Mouse (Mus musculus) right cerebral cortex, adult 18-20 months (tissue): ENCODE results near the gene Olfr701.

ENCODE experiments used
- DNase-seq: peaks from one replicate; pipeline ENCODE4 v3.0.0; 2022; ENCODE audit warnings: mixed read lengths

The Olfr701 gene

DNA sequence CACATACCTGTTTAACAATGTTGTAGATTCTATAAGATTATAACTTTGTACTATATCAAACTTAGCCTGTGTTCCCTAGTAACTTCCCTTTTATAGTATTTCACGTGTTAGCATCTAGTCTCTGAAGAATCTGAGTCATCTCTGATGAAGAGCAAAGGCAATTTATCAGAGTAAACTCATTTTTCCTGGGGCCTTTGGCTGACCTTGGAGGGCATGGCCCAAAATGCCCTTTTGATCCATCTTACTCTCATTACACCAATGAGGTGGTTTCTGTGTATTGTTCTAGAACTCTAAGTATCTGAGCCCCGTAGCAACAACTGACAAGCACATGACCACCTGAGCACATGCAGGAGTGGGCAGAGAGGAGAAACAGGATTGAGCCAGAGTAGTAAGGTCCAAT, at the start of gene Olfr701:
TSS of gene Olfr701 (plus strand) at position 301 of the 400 bp plus-strand sequence.
- DNase-seq: no peak

DNA sequence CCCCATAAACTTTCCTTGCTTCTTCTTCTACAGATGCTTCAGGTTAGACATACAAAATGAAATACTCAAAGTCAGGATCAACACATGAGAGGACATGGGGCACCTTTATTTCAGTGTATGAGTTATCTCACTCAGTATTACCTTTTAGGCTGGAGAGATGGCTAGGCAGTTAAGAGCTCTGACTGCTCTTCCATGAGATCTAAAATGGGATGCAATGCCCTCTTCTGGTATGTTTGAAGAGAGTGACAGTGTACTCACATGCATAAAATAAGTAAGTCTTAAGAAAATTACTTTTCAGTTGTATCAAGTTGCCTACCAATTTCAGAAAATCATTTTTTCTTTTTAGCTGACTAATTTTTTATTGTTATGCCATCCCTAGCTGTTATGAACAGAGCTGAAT, 25.6 kb upstream of the Olfr701 start:
- DNase-seq: no peak

DNA sequence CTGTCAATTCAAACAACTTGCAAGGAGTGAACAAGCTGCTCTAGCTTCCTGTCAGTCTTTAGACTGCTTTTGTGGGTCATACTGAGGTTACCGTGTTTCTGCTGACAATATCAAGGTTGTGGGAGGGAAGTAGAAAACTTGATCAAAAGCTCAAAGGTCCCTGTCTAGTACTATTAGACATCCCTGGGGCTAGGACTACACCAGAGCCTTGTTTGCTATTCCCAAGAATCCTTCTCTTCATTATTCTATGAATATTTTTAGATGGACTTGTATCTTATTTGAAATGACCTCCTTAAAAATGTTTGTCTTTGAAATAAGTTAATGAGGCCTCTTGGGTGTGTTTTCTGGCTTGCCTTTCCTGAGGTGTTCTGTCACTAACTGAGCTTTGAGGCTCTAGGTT, 20.8 kb upstream of the Olfr701 start, which contains the start of gene Olfr699:
TSS of gene Olfr699 (minus strand) at position 101 of the 400 bp plus-strand sequence.
- no peak for DNase-seq

DNA sequence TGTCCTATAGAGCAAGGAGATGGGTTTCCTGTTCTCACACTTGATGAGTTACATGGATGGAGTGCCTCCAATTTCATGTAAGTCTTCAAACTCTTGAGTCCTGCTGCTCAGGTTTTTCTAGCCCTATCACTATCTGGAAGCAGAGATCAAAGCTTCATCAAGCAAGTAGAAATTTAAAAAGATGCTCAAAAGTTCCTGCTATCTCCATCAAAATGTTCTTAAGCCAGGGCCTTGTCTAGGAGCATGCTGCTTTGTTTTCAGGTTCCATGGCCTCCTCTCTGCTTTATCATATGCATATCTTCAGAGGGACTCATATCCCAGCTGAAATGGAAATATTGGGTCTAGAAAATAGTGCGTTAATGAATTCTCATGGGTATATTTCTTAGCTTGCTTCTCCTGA, 5.2 kb upstream of the Olfr701 start, which contains the start of gene Olfr700:
TSS of gene Olfr700 (minus strand) at position 101 of the 400 bp plus-strand sequence.
- no peak for DNase-seq

DNA sequence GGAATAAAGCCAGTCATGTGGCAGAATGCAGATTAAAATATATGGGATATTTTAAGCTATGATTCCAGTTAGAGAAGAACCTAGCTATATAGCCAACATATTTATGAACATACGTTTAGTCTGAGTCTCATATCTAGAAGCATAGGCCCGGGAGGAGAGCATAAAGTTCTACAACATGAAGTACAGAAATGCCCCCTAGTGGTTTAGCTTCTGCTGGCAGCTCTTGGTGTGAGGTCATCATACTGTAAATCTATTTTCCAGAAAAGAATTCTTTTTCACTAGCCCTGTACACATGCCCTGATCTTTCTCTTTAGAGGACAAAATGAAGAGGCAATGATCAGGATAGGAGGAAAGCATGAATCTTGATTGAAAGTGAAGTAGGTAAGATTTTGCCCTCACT, 1.8 kb downstream of the Olfr701 start:
- no peak for DNase-seq

DNA sequence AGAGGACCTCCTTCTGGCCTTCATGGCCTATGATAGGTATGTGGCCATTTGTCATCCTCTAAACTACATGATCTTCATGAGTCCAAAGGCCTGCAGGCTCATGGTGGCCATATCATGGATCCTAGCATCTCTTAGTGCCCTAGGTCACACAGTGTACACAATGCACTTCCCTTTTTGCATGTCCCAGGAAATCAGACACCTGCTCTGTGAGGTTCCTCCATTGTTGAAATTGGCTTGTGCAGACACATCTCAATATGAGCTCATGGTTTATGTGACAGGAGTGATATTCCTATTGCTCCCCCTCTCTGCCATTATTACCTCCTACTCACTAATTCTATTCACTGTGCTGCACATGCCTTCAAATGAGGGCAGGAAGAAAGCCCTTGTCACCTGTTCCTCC, 4.5 kb downstream of the Olfr701 start:
- no peak for DNase-seq

DNA sequence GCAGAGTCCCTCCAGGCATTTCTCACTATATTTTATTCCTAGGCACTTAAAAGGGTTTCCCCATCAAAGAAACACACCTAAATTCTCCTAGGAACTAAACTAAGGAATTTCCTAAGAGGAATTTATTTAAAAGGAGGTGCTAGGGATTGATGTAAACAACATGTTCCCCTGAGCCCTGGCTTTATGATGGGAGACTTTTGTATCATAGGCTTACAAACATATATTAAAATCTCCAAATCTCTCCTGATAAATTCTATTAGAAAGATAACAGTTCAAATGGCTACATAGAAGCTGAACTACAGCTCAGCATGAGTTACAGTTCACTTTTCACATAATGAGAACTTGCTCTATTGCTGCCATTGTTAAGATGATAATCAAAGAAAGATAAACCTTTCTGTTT, 19.9 kb downstream of the Olfr701 start, which contains the start of gene Olfr702:
TSS of gene Olfr702 (minus strand) at position 101 of the 400 bp plus-strand sequence.
- DNase-seq: no peak

DNA sequence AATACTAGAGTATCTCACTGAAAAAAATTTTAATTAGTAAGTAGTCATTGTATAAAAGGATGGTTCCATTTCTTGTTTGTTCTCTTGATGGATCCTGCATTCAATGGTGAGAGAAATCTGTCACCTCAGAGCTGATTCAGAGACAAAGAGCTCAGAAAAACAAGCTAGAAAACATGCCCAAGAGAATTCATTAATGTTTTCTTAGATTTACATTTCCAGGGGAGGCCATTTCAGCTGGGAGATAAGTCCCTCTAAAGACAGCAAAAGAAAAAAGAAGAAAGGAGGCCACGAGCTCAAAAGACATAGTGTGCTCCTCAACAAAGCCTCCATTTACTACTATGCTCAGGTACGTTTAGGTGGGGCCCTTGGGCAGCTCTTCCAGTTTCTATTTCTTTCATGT, 29.1 kb downstream of the Olfr701 start, which contains the start of gene Olfr703:
TSS of gene Olfr703 (plus strand) at position 301 of the 400 bp plus-strand sequence.
- no peak for DNase-seq

DNA sequence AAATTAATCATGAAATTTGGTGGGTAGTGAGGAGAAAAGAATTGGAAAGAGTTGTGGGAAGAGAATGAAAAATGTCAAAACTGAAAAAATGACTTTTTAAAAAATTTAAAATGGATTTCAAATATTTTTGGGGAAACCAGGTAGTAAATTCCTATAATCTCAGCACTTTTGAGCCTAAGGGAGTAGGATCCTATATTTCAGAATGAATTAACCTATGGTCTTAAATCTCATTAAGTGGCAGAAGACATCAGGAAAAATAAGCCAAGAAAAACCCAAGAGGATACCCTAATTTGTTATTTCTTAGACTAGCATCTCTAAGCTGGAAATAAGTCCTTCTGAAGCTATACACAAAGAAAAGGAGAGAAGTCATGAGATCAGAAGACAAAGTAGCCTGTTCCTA, 49.0 kb downstream of the Olfr701 start, which contains the start of gene Olfr704:
TSS of gene Olfr704 (plus strand) at position 301 of the 400 bp plus-strand sequence.
- no peak for DNase-seq
